Mouse (Mus musculus) heart, adult 11 months (tissue): Measurements from ENCODE around the gene Thap11.

ENCODE experiments used
- DNase-seq: peaks from one replicate; pipeline ENCODE4 v3.0.0; 2022

Gene Thap11

DNA sequence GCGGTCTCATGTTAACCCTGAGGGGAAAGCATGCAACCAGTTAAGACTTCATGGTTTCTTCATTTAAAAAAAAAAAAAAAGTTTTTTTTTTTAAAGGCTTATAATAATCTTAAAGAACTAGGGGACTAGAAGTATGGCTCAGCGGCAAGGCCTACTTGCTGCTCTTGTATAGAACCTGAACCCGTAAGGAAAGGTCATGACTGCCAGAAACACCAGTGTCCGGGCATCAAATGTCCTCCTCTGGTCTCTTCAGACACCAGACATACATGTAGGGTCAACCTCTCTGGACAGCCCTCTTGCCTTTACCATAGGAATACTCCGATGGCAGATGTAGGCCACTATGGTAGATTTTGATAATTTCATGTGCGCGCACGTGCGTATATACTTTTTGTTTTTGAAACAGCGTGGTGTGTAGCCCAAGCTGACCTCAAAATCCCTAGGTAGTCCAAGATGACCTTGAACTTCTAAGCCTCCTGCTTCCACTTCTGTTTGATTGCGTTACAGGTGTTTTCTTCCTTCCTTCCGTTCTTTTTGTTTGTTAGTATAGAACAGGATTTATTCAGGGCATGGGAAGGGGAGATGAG, 2.7 kb upstream of the Thap11 start:
- DNase-seq = no peak

DNA sequence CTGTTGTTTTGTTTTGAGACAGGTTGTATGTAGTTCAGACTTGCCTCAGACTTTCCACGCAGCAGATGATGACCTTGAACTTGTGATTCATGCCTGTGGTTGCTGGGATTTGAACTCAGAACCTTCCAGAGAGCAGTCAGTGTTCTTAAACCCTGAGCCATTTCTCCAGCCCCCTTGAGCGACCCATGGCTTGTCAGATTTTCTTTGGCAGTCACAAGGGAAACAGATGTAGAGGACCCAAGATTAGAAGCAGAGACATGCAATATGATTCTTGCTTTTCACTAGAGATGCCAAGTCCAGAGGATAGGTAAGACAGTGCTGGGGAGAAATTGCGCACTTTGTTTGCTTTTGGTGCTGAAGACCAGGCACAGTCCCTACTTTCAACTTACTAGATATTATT, 1.8 kb upstream of the Thap11 start, which contains the start of gene Cenpt:
Gene Cenpt, minus strand, starts transcription at position 101 of the 400 bp plus-strand sequence.
- DNase-seq = no peak

DNA sequence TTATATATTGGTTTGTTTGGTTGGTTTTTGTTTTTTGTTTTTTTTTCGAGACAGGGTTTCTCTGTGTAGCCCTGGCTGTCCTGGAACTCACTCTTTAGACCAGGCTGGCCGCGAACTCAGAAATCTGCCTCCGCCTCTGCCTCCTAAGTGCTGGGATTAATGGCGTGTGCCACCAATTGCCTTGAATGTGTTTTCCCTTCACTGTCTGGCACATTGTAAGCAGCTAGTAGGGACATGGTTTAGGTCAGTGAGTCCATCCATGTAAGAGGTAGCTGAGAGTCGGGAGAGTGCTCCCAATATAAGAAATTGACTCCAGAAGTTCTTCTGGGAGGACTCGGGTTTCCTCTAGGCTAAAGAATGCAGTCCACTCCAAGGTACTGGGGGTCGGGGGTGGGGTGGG, 629 bp upstream of the Thap11 start:
- no peak for DNase-seq

DNA sequence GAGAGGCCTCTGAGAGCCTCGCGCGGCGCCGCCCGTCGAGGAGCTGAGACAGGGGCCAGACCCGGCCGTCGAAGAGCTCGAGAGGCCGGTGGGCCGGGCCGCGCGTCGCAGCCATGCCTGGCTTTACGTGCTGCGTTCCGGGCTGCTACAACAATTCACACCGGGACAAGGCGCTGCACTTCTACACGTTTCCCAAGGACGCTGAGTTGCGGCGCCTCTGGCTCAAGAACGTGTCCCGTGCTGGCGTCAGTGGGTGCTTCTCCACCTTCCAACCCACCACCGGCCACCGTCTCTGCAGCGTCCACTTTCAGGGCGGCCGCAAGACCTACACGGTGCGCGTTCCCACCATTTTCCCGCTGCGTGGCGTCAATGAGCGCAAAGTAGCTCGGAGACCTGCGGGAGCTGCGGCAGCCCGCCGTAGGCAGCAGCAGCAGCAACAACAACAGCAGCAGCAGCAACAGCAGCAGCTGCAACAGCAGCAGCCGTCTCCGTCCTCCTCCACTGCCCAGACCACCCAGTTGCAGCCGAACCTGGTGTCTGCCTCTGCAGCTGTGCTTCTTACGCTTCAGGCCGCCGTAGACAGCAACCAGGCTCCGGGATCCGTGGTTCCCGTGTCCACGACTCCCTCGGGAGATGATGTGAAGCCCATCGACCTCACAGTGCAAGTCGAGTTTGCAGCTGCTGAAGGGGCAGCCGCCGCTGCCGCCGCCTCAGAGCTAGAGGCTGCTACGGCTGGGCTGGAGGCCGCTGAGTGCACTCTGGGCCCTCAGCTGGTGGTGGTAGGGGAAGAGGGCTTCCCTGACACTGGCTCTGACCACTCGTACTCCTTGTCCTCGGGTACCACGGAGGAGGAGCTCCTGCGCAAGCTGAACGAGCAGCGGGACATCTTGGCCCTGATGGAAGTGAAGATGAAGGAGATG, 576 bp downstream of the Thap11 start:
- DNase-seq = peak; percentile 95

DNA sequence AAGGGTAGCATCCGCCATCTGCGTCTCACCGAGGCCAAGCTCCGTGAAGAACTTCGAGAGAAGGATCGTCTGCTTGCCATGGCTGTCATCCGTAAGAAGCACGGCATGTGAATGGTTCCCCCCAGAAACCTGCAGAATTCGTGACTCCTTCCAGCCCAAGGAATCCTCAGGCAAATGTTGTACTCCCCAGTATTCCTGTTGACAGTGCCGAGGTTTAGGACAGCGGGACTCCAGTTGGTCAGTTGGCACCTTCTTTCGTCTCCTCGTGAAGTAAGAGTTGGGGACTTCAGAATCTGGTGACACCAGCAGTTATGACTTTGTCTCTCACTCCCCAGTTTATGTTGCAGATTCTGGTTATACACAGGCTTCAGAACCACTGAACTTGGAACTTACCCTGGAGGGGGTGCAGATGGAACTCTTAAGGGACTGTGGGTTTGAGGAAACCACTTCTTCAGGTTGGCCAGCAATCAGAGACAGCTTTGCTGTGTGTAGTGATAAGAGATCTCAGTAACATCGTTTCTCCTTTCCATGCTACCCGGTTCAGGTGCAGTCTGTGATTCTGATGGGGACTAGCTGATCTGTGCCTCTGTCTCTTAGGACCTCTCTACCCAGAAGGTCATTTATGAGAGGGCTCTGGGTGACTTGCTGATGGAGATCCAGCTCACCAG, 1.4 kb downstream of the Thap11 start:
- no peak for DNase-seq

DNA sequence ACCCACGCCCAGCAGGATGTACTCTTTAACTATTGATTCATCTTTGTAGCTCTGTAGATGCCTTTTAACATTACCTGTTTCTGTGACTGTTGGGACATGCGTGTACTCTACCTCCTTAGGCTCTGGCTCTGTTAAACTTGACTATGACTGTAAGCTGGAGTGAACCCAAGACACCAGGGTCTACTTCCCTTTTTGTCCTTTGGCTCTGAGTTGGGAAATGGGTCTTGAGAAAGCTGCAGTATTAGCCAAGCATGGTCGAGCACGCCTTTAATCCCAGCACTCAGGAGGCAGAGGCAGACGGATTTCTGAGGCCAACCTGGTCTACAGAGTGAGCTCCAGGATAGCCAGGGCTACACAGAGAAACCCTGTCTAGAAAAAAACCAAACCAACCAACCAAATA, 3.6 kb downstream of the Thap11 start:
- DNase-seq = no peak

DNA sequence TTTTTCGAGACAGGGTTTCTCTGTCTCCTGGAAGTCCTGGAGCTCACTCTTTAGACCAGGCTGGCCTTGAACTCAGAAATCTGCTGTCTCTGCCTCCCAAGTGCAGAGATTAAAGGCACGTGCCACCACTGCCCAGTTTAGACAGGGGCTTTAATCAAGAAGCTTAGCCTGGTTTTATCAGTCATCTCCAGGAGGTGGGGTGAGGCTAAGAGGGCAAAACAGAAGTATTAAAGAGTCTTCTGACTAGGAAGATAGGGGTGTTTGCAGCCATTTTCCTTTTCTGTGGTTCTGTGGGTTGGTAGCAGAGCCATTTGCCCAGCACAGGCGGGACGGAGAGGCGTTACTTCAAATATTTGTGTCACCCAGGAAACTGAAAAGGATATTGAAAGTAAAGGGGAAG, 4.4 kb downstream of the Thap11 start:
- no peak for DNase-seq

DNA sequence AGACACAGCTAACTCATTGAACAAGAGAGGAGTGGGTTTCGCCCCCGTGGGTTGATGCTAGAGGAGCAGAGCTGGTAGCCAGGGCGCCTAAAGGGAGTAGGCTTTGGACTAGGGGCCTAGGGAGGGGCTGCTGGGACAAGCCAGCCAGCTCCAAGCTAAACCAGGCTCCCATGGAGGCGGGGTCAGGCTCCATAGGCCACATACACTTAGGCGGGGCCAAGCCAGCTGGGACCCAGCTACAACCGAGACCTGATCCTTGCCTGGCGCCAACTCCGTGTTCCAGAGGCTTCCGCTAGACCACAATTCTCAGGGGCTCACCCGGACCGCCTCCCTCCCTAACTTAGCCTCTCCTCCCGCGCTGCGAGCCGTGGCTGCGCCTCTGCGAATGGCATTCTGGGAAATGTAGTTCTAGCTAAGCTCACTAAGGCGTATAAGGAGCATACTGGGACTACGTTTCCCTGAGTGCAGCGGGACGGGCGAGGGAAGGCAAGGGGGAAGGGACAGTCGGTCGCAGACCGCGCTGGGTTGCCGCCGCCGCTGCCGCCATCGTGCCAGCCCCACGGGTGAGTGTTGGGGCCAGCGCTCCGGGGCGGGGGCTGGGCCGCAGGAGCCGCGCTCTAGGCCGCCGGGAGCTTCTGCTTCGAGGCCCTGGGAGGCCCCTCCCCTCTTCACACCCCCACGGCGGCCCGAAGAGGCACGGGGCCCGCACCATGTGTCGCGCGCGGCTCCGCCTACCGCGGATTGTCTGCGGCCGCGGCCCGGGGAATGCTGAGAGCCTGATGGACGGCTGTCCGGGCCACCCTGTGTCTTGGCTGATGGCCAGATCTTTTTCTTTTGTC, 5.4 kb downstream of the Thap11 start, which contains the start of gene Nutf2:
Gene Nutf2, plus strand, starts transcription at position 438 of the 839 bp plus-strand sequence.
- peak; percentile 100 for DNase-seq

DNA sequence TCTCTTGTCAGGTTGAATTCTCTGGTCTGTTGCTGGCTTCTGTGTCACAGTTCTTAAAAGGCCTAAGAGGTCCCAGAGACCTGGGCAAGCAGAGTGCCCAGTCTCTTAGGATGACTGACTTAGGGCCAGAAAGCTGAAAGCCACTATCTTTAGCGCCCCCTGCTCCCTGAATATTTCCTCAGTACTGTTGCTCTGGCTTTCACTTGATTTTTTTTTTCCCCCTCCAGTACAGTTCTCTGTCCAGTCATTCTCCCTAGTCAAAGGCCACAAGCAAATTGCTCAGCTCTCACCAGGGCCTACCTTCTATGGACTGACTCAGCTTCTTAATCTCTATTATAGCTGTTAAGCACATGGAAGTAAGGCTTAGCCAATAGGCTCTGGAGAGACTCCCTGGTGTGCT, 7.0 kb downstream of the Thap11 start:
- no peak for DNase-seq

DNA sequence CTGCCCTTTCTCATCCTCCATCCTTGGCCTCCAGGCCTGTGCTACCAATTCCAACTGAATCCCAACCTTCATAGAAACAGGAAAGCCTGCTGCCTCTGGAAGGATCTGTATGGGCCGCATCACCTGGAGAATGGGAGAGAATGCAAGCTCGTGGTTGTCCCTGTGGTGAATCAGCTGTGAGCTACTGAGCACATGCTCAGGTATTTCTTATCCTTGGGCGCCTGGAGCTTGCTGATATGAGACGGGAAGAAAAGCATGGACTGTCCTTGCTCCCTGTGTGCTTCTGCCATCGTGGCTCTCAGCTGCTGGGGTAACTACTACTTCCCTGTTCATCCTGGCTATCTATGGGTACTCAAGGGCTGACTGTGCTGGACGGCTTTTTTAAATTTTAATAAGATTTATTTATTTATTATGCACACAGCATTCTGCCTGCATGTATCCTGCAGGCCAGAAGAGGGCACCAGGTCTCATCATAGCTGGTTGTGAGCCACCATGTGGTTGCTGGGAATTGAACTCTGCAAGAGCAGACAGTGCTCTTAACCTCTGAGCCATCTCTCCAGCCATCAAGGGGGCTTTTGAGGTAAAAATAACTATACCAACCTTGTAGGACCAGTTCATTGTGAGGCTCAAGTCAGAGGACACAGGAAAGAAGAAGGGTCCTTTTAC, 11.6 kb downstream of the Thap11 start:
- no peak for DNase-seq

DNA sequence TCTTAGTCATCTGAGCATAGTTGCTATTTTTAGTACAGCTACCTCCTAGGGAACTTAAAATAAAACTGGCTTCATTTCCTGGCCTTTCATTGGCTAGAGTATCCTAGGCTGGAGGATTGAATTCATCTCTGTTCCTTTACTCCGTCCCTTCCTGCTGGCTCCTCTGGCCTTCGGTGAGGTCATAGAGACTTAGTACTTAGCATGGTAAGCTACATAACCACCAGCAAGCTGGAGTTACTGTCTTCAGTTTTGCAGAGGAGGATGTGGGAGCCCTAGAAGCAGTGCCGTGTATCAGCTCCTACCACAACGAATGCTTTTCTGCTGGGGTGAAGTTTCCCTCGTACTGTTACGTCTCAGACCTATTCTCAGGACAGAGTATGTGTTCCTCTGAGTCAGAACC, 19.4 kb downstream of the Thap11 start:
- peak; percentile 94 for DNase-seq

DNA sequence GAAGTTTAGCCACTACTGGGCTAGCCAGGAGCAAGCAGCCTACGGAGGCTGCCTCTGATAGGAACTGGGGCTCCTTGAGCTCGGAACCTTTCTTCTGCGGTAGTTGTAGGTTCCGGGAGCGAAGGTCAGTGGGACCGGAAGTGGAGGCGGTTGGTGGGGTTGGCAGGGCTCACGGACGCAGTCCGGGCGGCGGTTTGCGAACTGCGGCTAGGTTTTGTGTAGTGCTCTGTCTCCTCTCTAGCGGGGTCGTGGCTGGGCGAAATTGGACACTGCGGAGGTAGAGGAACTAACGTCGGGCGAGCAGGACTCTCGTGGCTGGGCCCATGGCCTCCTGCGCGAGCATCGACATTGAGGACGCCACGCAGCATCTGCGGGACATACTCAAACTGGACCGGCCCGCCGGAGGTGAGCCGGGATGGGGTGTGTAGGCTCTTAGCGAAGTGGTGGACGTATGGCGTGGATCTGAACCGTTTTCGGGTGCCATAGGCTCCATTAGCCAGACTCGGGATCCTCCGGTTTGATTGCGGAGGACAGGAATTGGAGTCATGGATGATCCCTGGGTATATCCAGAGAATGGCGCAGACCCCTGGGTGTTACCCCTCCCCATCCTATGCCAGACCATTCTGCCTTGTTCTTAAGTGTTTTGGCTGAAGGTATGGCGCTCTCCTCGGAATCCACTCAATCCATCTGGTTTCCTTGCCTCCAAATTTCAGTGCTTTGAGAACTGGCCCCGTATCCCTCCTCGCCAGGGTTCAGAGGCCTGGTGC, 26.0 kb downstream of the Thap11 start, which contains the start of gene Edc4:
Gene Edc4, plus strand, starts transcription at position 128 of the 767 bp plus-strand sequence.
- DNase-seq = peak; percentile 98

DNA sequence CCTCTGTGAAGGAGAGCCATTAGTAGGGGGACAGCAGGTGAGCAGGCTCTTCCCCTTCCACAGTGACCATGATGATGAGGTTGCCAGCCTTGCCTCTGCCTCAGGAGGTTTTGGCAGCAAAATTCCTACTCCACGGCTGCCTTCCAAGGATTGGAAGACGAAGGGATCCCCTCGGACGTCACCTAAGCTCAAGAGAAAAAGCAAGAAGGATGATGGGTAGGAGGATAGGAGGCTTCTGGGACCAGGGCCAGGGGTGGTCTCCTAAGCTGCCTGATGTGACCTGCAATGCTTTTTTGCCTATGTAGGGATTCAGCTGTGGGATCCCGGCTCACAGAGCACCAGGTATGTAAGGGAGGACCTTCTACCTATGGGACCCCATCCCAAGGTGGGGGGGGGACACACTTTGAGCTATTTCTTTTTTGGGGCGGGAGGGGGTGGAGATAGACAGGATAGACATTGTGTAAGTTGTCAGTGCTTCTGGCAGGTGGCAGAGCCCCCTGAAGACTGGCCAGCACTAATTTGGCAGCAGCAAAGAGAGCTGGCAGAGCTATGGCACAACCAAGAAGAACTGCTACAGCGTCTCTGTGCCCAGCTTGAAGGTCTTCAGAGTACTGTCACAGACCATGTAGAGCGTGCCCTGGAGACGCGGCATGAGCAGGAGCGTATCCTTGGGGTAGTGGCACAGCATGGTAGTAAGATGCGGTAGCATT, 35.0 kb downstream of the Thap11 start:
- DNase-seq = no peak

DNA sequence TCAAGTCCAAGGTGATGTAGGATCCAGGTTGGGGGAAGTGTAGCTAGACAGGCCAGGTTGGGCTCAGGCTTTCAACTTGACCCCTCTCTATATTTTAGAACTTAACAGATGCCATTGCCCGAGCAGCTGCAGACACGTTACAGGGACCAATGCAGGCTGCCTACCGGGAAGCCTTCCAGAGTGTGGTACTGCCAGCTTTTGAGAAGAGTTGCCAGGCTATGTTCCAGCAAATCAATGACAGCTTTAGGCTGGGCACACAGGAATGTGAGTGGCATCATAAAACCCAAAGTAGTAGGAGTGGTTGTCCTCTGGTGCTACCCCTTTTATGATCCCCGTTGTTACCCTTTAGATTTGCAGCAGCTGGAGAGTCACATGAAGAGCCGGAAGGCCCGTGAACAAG, 35.9 kb downstream of the Thap11 start:
- DNase-seq = peak; percentile 95

DNA sequence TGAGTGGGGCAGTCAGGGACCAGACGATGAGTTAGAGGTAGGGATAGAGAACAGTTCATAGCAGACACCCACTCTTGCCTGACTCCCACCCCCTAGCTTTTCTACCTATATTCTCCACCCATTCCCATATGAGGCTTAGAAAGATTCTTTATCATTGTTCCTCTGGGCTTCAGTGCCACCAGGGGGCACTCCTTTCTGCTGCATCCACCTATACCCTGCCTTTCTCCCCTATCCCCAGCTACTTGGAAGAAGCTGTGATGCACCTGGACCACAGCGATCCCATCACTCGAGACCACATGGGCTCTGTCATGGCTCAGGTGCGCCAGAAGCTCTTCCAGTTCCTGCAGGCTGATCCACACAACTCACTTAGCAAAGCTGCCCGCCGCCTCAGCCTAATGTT, 37.5 kb downstream of the Thap11 start:
- DNase-seq = no peak

DNA sequence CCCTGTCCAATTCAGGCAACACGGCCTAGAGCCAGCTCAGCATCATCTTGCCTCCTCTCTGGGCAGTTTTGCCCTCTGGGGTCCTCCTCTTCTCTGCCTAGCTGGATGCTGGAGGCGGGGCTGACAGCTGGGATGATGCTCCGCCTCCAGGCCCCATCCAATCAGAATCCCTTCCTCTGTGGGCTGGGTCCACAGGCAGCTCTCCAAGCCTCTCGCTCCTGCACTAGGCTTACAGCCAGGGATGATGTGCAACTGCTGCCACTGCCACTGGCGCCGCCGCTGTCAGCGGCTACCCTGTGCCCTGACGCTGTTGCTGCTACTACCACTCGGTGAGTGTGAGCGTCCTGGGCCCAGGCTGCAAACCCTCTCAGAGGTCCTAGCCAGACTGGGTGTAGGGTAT, 38.4 kb downstream of the Thap11 start, which contains the start of gene Nrn1l:
Gene Nrn1l, plus strand, starts transcription at position 229 of the 400 bp plus-strand sequence.
- DNase-seq = peak; percentile 98

DNA sequence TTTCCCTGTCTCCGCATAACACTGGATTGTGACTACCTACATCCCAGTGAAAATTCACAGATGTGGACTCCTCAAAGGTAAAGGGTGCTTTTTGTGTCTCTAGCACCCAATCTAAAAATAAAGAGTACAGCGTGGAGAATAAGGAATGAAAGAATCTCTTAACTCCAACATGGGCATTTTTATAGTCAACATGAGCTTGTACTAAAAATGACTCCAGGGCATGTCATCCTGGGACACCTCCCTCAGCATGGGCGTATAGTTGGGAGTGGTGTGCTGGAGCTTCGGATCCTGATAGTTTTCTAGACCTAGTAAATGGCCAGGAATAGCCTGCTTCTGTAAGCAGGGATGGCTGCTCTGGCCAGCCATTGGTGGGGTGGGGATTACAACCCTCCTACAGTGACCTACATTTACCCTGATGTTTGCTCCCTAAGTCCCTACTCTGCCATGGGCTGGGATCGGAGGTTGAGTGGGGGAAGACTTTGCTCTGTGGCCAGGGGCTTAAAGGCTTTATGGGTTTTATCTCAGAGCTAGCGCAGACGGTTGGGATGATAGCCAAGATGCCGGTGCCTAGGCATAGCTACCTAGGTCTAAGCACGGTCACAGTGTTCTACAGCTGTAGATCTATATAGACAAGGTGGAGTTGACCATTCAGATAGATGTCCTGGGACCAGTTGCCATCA, 43.0 kb downstream of the Thap11 start:
- no peak for DNase-seq

DNA sequence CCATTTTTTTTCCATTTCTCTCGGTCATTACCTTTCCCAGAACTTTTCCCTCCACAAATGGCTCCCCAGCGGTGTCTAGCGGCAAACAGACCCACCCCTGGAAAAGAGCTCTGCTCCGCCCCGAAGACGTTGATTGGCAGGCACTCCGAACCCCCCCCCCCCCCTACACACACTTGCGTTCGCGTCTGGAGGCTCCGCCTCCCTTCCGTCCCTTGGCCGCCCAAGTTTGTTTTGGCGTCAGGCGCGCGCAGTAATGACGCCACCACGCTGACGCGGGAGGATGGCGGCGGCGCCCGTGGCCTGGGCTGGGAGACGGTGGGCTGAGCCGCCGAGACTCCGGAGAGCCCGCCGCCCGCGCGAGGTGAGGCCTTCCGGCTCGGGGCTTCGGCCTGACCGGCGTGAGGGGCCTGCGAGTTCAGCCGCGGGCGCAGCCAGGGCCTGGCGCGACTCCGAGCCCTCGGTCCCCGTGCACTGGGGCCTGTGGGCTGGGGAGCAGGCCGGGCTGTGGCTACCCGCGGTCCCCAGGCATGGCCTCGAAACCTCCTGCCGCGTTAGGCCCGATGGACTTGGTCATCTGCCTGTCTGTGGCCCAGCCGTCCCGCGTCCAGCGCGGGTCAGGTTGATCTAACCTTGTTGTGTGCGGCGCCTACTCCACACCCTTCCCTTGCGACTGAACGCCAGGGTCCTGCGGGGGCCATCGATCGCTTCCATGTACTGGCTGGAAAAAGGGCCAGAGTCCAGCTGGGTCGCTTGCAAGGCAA, 45.4 kb downstream of the Thap11 start, which contains the start of gene Pskh1:
Gene Pskh1, plus strand, starts transcription at position 262 of the 761 bp plus-strand sequence.
- peak; percentile 99 for DNase-seq
